Comparison of ENCODE assay signal across 21 mouse cellular contexts in the genomic region with DNA sequence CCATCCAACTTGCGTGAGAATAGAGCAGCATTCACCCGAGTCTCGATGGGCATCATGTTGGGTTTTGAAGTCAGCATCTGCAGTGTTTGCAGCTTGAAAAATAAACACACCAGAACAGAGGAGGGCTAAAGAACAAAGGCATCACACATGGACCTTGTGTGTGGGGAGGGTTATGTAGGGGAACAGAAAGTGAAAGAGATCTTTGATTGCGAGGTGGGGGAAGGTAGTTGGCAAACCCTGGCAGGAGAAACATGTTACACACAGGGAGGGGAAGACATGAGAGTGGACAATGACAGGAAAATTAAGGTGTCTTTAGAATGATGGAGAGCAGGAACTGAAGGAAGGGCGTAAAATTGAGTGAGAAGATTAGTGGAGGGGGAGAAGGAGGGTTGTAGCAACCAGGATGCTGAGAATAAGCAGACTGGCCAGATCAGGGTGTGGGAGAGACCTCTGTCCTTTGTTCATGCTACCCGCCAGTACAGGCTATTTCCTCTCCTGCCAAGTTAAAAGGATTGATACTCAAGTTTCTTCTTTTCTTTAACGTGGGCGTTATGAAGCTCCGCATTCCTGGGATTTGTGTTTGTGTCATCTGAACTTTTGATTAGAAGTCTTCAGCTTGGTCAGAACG.
DNase-seq lines count a peak whose midpoint lies in the region; ATAC-seq and TF ChIP-seq lines count a peak whose summit lies in the region.
"Had no signal": no experiment of that assay in that cellular context is flagged by ENCODE, and none has a peak within 500 bp of the region (broad histone marks: within the 10 kb centered on the region; RNA-seq: fewer than 3 reads in every experiment).

No protein-coding gene starts in this region.

- TF ChIP-seq CTCF in kidney, postnatal 0 days (IDR thresholded peaks at IDR 0.05; ENCODE audit: low read depth), result no peak
- TF ChIP-seq CTCF in lung, postnatal 0 days (IDR thresholded peaks at IDR 0.05), result no peak

- TF ChIP-seq EP300 in lung, postnatal 0 days (IDR thresholded peaks at IDR 0.05), result no peak

- H3K4me2 ChIP-seq in kidney, postnatal 0 days (ENCODE audit: low read length), result no peak overlapping the region
- peak overlapping the region; percentile 17; the same call in 1 of the 2 replicates for H3K4me2 ChIP-seq in lung, postnatal 0 days (replicated peaks; ENCODE audit: low read depth, low read length)
- H3K4me2 ChIP-seq in midbrain, embryonic 13.5 days (replicated peaks), result no peak overlapping the region
- H3K4me2 ChIP-seq: embryonic facial prominence, embryonic 15.5 days; heart, embryonic 11.5 days; limb, embryonic 15.5 days; liver, embryonic 15.5 days; neural tube, embryonic 13.5 days had no signal

- peak; percentile 44 for DNase-seq in kidney, postnatal 0 days (ENCODE audit: low spot score)
- DNase-seq in kidney, postnatal 36 days, result no peak
- peak; percentile 36 for DNase-seq in lung, postnatal 0 days (ENCODE audit: low spot score)
- peak; percentile 32 for DNase-seq in naive thymus-derived CD4-positive, alpha-beta T cell, adult 2 months (ENCODE audit: low read depth)
- DNase-seq in cerebellum, adult 11-12 months, result no peak
- DNase-seq in spleen, postnatal 4 days (ENCODE audit: low spot score in 2 of 2), result no peak
- DNase-seq: adrenal gland, postnatal 10 days; cerebellum, postnatal 25 days; gastrocnemius, postnatal 36 days; heart, postnatal 10 days; kidney, adult 11 months had no signal

- H3K27ac ChIP-seq in kidney, postnatal 0 days, result no peak overlapping the region
- no peak overlapping the region for H3K27ac ChIP-seq in lung, postnatal 0 days (ENCODE audit: low read length)
- H3K27ac ChIP-seq in midbrain, embryonic 13.5 days, result no peak overlapping the region
- H3K27ac ChIP-seq: embryonic facial prominence, embryonic 15.5 days; hindbrain, postnatal 0 days; limb, embryonic 15.5 days; liver, embryonic 15.5 days; neural tube, embryonic 13.5 days had no signal

- no peak overlapping the region for H3K9ac ChIP-seq in kidney, postnatal 0 days (ENCODE audit: low read depth, low read length)
- H3K9ac ChIP-seq in lung, postnatal 0 days (replicated peaks; ENCODE audit: low read depth), result no peak overlapping the region
- H3K9ac ChIP-seq in midbrain, embryonic 13.5 days (replicated peaks), result no peak overlapping the region
- H3K9ac ChIP-seq: embryonic facial prominence, embryonic 15.5 days; limb, embryonic 15.5 days; liver, embryonic 15.5 days; neural tube, embryonic 13.5 days had no signal

- no peaks in the 10 kb centered on the region for H3K9me3 ChIP-seq in kidney, postnatal 0 days (replicated peaks; ENCODE audit: low read length)
- H3K9me3 ChIP-seq in lung, postnatal 0 days (ENCODE audit: low read length), result no peaks in the 10 kb centered on the region
- H3K9me3 ChIP-seq in midbrain, embryonic 13.5 days, result no peaks in the 10 kb centered on the region
- H3K9me3 ChIP-seq: embryonic facial prominence, embryonic 15.5 days; limb, embryonic 15.5 days; liver, embryonic 15.5 days; neural tube, embryonic 13.5 days had no signal

- H3K27me3 ChIP-seq in kidney, postnatal 0 days (ENCODE audit: insufficient read depth, low read length), result no peaks in the 10 kb centered on the region
- no peaks in the 10 kb centered on the region for H3K27me3 ChIP-seq in lung, postnatal 0 days (replicated peaks; ENCODE audit: insufficient read depth, low read length)
- no peaks in the 10 kb centered on the region for H3K27me3 ChIP-seq in midbrain, embryonic 13.5 days
- H3K27me3 ChIP-seq: embryonic facial prominence, embryonic 15.5 days; limb, embryonic 15.5 days; liver, embryonic 15.5 days; neural tube, embryonic 13.5 days had no signal

- 41% methylated on average over 10 of the region's 10 CpGs for WGBS in kidney, postnatal 0 days
- 44% methylated on average over 10 of the region's 10 CpGs for WGBS in lung, postnatal 0 days
- 73% methylated on average over 10 of the region's 10 CpGs for WGBS in midbrain, embryonic 13.5 days

- H3K4me3 ChIP-seq in kidney, postnatal 0 days (replicated peaks; ENCODE audit: low read depth, low read length), result no peak overlapping the region
- H3K4me3 ChIP-seq in lung, postnatal 0 days (ENCODE audit: low read depth, low read length), result peak overlapping the region; percentile 8; the same call in 1 of the 2 replicates
- no peak overlapping the region for H3K4me3 ChIP-seq in midbrain, embryonic 13.5 days (replicated peaks)
- H3K4me3 ChIP-seq: embryonic facial prominence, embryonic 15.5 days; limb, embryonic 15.5 days; liver, embryonic 15.5 days; neural tube, embryonic 13.5 days had no signal

- H3K36me3 ChIP-seq in kidney, postnatal 0 days (ENCODE audit: insufficient read depth, low read length), result no peaks in the 10 kb centered on the region
- H3K36me3 ChIP-seq in lung, postnatal 0 days (ENCODE audit: insufficient read depth, low read length), result no peaks in the 10 kb centered on the region
- H3K36me3 ChIP-seq in midbrain, embryonic 13.5 days, result no peaks in the 10 kb centered on the region
- H3K36me3 ChIP-seq: embryonic facial prominence, embryonic 15.5 days; limb, embryonic 15.5 days; liver, embryonic 15.5 days; neural tube, embryonic 13.5 days had no signal

- no peak for ATAC-seq in kidney, postnatal 0 days (replicated peaks; ENCODE audit: low FRiP score, low read depth)
- ATAC-seq in CD4-positive, CD25-positive, alpha-beta regulatory T cell, adult 4 months, result peak; percentile 32
- peak; percentile 61 for ATAC-seq in lung, postnatal 0 days
- no peak for ATAC-seq in midbrain, embryonic 13.5 days
- ATAC-seq: activated CD4-positive, CD25-positive, alpha-beta regulatory T cell, adult 4 months; forebrain, embryonic 16.5 days; hindbrain, postnatal 0 days had no signal

- no peaks in the 10 kb centered on the region for H3K4me1 ChIP-seq in kidney, postnatal 0 days (replicated peaks; ENCODE audit: insufficient read depth, low read length)
- no peaks in the 10 kb centered on the region for H3K4me1 ChIP-seq in lung, postnatal 0 days (ENCODE audit: insufficient read depth, low read depth, low read length)
- no peaks in the 10 kb centered on the region for H3K4me1 ChIP-seq in midbrain, embryonic 13.5 days (replicated peaks)
- H3K4me1 ChIP-seq: embryonic facial prominence, embryonic 15.5 days; limb, embryonic 15.5 days; liver, embryonic 15.5 days; neural tube, embryonic 13.5 days had no signal

Comparison
In these comparisons a context has a peak if more than half of its experiments do, and no peak if none do; other contexts are left out.
1. DNase-seq: peak in kidney, postnatal 0 days (single experiment), lung, postnatal 0 days (single experiment) and naive thymus-derived CD4-positive, alpha-beta T cell, adult 2 months (single experiment); none in kidney, postnatal 36 days (0 of 2), cerebellum, adult 11-12 months (single experiment) and spleen, postnatal 4 days (0 of 2).
2. ATAC-seq: peak in CD4-positive, CD25-positive, alpha-beta regulatory T cell, adult 4 months (single experiment) and lung, postnatal 0 days (single experiment); none in kidney, postnatal 0 days (single experiment) and midbrain, embryonic 13.5 days (single experiment).